Mouse (Mus musculus) hindbrain, embryonic 14.5 days (tissue): ENCODE results near the gene Stk38. TPM values are rescaled to one million over a fixed set of nuclear protein-coding genes. Genes with fewer than 3 reads are reported as not detected.

ENCODE experiments used
- ATAC-seq: fragments of 200-750 bp; cut with Nextera tagmentation; 2 replicates; pipeline ENCODE4 v1.8.0; 2017; ENCODE audit warnings: moderate number of reproducible peaks, mild to moderate bottlenecking, moderate TSS enrichment, moderate library complexity; ENCODE audit not compliant: low FRiP score
- DNase-seq: peaks from one replicate; pipeline ENCODE4 v3.0.0-alpha.2; 2015; ENCODE audit warnings: low spot score
- H3K27ac ChIP-seq: fragments of 300-500 bp; sonication (generic); 2 replicates; pipeline ENCODE4 v1.5.1; 2014; ENCODE audit warnings: mild to moderate bottlenecking, moderate library complexity
- H3K27me3 ChIP-seq: fragments of 300-500 bp; sonication (generic); 2 replicates; pipeline ENCODE4 v1.6.1; 2014; ENCODE audit warnings: mild to moderate bottlenecking, low read length, mixed read lengths; ENCODE audit not compliant: control insufficient read depth, insufficient read depth
- H3K36me3 ChIP-seq: fragments of 300-500 bp; sonication (generic); replicated peaks from 2 replicates; pipeline ENCODE4 v1.6.1; 2014; ENCODE audit not compliant: control insufficient read depth, insufficient read depth
- H3K4me1 ChIP-seq: fragments of 300-500 bp; sonication (generic); replicated peaks from 2 replicates; pipeline ENCODE4 v1.6.1; 2014; ENCODE audit warnings: antibody characterized with exemption, low read length, mixed read lengths; ENCODE audit not compliant: control insufficient read depth, insufficient read depth
- H3K4me2 ChIP-seq: fragments of 300-500 bp; sonication (generic); replicated peaks from 2 replicates; pipeline ENCODE4 v1.6.1; 2014; ENCODE audit warnings: mild to moderate bottlenecking, moderate library complexity
- H3K4me3 ChIP-seq: fragments of 300-500 bp; sonication (generic); replicated peaks from 2 replicates; pipeline ENCODE4 v1.5.1; 2014; ENCODE audit warnings: mild to moderate bottlenecking, low read length
- H3K9ac ChIP-seq: fragments of 300-500 bp; sonication (generic); 2 replicates; pipeline ENCODE4 v1.6.1; 2014
- H3K9me3 ChIP-seq: fragments of 300-500 bp; sonication (generic); 2 replicates; pipeline ENCODE4 v1.6.1; 2016; ENCODE audit warnings: low read length; ENCODE audit not compliant: control insufficient read depth
- WGBS: fragments of 180-500 bp; shearing (Covaris S2); extraction: QIAGEN DNeasy Blood & Tissue Kit; methylation state at CpG from one replicate; pipeline ENCODE4 v1.1.7; 2014; 5-methylcytosine and 5-hydroxymethylcytosine counted together
- polyA plus RNA-seq: library from polyadenylated mRNA; unstranded; fragments of >200 nt; fragmentation: Nextera tagmentation; extraction: Ambion mirVana; gene quantifications from 2 replicates; pipeline ENCODE4 v1.2.1, GENCODE M21; 2014

Gene Stk38
- polyA plus RNA-seq: 75.6 and 85.0 TPM in 2 replicates

DNA sequence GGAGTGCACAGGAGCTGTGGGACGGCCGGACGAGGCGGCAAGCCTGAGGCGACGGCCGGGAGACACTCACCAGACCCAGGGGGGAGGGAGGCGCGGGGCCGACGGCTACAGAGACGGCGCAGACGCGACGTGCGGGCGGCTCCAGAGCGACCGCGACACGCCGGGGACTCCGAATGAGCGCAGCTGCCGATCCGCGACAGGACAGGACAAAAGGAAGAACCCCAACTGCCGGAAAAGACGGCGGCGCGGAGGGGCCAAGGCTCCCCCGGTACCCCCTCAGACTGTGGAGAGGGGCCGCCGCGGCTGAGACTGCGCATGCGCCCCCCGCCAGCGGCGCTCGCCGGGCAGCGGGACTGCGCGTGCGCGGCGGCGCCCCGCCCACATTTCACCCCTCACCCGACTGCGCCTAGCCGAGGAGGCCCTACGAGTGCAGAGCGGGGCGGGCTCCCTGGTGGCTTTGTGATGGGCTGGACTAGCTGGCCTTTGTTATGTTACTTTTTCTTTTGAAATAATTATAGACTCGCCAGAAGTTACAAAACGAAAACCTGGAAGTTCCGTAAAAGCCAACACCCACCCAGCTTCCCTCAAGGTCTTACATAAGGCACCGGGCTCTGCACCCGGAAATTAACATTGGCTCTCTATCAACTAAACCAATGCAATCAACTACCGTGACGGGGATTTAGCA, at the start of gene Stk38:
Gene Stk38 (minus strand): TSS at position 355 of the 685 bp plus-strand sequence.
- Histone ChIP-seq H3K27ac (peak within 1 kb of the TSS; percentile 93), H3K4me2 (peak within 1 kb of the TSS; percentile 82), H3K4me3 (peak within 1 kb of the TSS; percentile 72), H3K9ac (peak within 1 kb of the TSS; percentile 95), H3K27me3 (no peaks in the 10 kb centered on the region), H3K9me3 (no peaks in the 10 kb centered on the region), H3K36me3 (no peaks in the 10 kb centered on the region), H3K4me1 (peaks cover 22% of the 10 kb centered on the region)
- DNase-seq (peak; percentile 88), ATAC-seq (peak; percentile 91)
- WGBS: under 1% methylated on average over 56 of the region's 65 CpGs

DNA sequence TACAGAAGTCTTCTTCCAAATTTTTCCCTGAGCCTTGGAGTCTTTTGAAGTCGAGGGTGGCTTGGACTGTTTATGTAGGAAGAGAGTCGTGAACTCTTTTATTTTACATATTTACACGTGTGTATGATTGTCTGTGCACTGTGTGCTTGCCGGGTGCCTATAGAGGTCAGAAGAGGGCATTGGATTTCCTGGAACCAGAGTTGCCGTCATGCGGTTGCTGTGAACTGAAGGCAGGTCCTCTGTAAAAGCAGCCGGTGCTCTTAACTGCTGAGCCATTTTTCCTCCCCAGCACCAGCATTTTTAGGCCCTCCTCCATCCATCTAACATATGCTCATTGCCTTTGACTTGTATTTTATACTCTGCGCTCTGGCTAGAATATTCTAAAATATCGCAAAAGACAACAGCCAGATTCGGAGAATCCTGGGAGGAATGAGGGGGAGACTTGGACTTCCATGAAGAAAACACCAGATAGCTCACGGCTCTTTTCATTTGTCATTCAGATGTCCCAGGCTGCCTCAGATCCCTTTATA, 49.6 kb upstream of the Stk38 start:
- WGBS: 83% methylated on average over 11 of the region's 11 CpGs
- no peak overlapping the region for H3K27ac ChIP-seq
- no peak for DNase-seq

DNA sequence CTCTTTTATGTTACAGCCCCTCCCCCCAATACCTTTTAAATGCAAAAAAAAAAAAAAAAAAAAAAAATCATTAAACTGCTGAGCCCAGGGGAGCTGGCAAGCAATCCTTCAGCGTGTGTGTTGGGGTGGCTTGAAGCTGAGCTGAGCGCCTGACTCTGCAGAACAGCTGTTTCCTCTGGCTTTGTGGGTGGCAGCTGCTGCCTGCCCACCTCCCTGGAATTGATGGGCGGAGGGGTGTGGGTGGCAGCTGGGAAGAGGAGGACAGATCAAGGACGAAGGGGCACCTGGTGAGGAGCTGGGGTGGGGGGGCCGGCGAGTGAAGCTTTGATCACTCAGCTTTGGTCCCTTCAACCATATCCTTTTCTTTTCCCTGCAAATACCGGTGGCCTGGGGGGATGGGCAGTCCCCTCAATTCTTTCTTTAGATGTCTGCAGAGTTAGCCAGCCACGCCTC, 48.9 kb upstream of the Stk38 start:
- Histone ChIP-seq H3K9me3 (no peaks in the 10 kb centered on the region), H3K27ac (no peak overlapping the region), H3K27me3 (no peaks in the 10 kb centered on the region), H3K9ac (no peak overlapping the region), H3K4me3 (no peak overlapping the region), H3K4me1 (peaks cover 20% of the 10 kb centered on the region), H3K4me2 (no peak overlapping the region), H3K36me3 (no peaks in the 10 kb centered on the region)
- DNase-seq (no peak), ATAC-seq (no peak)
- 1% methylated on average over 8 of the region's 8 CpGs for WGBS

More for the DNA sequence above, 49.6 kb upstream of the Stk38 start:
- H3K4me3 ChIP-seq: no peak overlapping the region
- no peak for ATAC-seq
- H3K9ac ChIP-seq: no peak overlapping the region
- H3K4me1 ChIP-seq: peaks cover 24% of the 10 kb centered on the region
- no peak overlapping the region for H3K4me2 ChIP-seq
- H3K36me3 ChIP-seq: no peaks in the 10 kb centered on the region
- no peaks in the 10 kb centered on the region for H3K27me3 ChIP-seq
- no peaks in the 10 kb centered on the region for H3K9me3 ChIP-seq

DNA sequence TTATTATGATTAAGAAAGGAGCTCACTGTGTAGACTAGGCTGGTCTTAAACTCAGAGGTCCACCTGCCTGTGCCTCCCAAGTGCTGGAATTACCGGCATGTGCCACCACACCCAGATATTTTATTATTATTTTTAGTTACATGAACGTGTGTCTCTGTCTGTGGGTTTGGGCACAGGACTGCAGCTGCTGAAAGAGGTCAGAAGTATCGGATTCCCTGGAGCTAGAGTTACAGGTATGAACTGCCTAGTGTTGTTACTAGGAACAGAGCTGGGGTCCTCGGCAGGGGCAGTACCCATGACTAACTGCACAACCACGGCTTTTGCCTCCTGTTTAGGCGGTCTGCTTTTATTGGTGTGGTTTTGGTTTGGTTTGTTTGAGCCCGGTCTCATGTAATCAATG, 48.4 kb upstream of the Stk38 start:
- no peaks in the 10 kb centered on the region for H3K27me3 ChIP-seq
- H3K9me3 ChIP-seq: no peaks in the 10 kb centered on the region
- ATAC-seq (no peak), DNase-seq (no peak)
- H3K4me2 ChIP-seq: no peak overlapping the region
- no peak overlapping the region for H3K27ac ChIP-seq
- no peak overlapping the region for H3K9ac ChIP-seq
- H3K4me1 ChIP-seq: peaks cover 20% of the 10 kb centered on the region
- WGBS: 34% methylated on average over 7 of the region's 7 CpGs
- no peak overlapping the region for H3K4me3 ChIP-seq
- no peaks in the 10 kb centered on the region for H3K36me3 ChIP-seq

DNA sequence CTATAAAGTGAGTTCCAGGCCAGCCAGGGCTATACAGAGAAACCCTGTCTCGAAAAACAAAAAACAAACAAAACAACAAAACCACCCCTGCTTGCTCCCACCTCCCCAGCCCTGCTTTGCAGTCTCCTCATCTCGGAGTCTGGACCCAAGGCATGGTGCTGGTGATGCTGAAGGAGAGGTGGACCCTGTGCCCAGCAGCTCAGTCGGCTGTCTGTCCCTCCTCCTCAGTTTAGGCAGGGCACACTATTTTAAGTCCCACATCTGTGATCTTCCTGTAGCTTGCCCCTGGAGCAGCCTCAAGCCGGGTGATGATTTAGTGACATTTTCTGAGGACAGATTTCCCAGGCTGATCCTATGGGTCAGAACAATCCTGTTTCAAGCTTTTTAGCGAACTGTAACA, 47.8 kb upstream of the Stk38 start:
- H3K27ac ChIP-seq: no peak overlapping the region
- H3K27me3 ChIP-seq: no peaks in the 10 kb centered on the region
- no peaks in the 10 kb centered on the region for H3K36me3 ChIP-seq
- no peak for DNase-seq
- no peak for ATAC-seq
- H3K9ac ChIP-seq: no peak overlapping the region
- 68% methylated on average over 5 of the region's 5 CpGs for WGBS
- H3K9me3 ChIP-seq: no peaks in the 10 kb centered on the region
- no peak overlapping the region for H3K4me2 ChIP-seq
- no peak overlapping the region for H3K4me3 ChIP-seq
- H3K4me1 ChIP-seq: peaks cover 21% of the 10 kb centered on the region

DNA sequence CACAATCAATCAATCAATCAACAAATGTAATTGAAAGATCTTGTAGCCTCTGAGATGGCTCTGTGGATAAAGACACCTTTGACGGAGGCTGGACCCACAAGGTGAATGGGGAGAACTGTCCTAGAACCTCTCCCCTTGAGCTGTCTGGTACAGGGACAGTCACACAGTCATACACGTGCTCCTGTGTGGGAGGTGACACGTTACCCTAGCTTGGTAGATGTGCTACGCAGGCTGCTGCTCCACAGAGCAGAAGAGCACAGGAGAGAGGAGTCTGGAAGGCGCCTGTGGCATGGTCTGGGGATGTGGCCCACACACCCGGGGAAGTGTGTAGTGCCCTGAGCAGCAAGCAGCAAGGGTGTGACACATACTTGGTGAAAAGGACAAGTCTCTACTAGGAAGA, 46.6 kb upstream of the Stk38 start:
- ATAC-seq (no peak), DNase-seq (no peak)

DNA sequence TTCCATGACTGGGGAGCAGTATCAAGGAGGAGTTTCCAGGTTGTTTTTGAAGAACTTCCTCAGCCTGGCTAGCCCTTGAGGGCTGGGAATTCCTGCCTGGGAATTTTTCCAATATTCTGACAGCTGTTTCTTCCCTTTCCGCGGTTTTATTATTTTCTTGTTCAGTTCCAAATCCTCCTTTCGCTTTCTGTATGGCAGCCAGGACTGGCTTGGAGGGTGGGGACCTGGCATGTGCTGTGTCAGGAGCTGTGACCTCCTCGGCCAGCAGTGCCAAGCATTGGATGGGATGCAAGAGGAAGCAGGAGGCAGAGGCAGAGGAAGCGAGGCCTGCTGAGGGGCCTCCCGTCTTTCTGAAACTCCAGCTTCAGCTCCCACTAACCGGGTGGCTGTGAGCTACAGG, 46.0 kb upstream of the Stk38 start:
- WGBS: 71% methylated on average over 7 of the region's 7 CpGs
- H3K4me3 ChIP-seq: no peak overlapping the region

More for the DNA sequence above, 46.6 kb upstream of the Stk38 start:
- no peak overlapping the region for H3K9ac ChIP-seq
- H3K9me3 ChIP-seq: no peaks in the 10 kb centered on the region
- H3K4me2 ChIP-seq: no peak overlapping the region
- peaks cover 23% of the 10 kb centered on the region for H3K4me1 ChIP-seq
- H3K27ac ChIP-seq: no peak overlapping the region
- no peak overlapping the region for H3K4me3 ChIP-seq
- 85% methylated on average over 6 of the region's 6 CpGs for WGBS
- H3K36me3 ChIP-seq: no peaks in the 10 kb centered on the region
- no peaks in the 10 kb centered on the region for H3K27me3 ChIP-seq

DNA sequence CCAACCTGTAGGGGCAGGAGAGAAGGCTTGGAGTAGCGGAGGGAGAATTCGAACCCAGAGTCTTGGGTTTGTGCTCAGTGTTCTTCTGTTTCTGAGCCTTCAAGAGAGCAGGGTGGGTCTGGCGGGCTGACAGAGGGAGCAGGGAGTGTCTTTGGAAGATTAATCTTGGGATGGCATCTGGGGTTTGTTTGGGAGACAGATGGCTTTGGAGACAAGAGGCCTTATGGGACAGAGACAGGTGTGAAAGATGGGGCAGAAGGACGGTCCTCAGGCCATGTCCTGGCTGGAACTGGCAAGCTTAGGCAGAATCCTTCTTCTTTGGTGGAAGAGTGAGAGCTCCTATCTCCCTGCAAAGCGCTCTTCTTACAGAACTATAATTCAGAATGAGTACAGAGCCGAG, 45.3 kb upstream of the Stk38 start:
- Histone ChIP-seq H3K36me3 (0 out of 2 replicates have a peak, but pooled peaks cover 2% of the 10 kb centered on the region), H3K27me3 (no peaks in the 10 kb centered on the region), H3K4me2 (no peak overlapping the region), H3K27ac (no peak overlapping the region), H3K4me3 (no peak overlapping the region), H3K4me1 (peaks cover 15% of the 10 kb centered on the region), H3K9me3 (no peaks in the 10 kb centered on the region), H3K9ac (no peak overlapping the region)
- DNase-seq (no peak), ATAC-seq (no peak)
- 78% methylated on average over 6 of the region's 6 CpGs for WGBS

More for the DNA sequence above, 46.0 kb upstream of the Stk38 start:
- H3K36me3 ChIP-seq: no peaks in the 10 kb centered on the region
- no peak overlapping the region for H3K4me2 ChIP-seq
- ATAC-seq: no peak
- no peak for DNase-seq
- no peaks in the 10 kb centered on the region for H3K9me3 ChIP-seq
- H3K4me1 ChIP-seq: peaks cover 23% of the 10 kb centered on the region
- no peak overlapping the region for H3K9ac ChIP-seq
- H3K27ac ChIP-seq: no peak overlapping the region
- H3K27me3 ChIP-seq: no peaks in the 10 kb centered on the region

DNA sequence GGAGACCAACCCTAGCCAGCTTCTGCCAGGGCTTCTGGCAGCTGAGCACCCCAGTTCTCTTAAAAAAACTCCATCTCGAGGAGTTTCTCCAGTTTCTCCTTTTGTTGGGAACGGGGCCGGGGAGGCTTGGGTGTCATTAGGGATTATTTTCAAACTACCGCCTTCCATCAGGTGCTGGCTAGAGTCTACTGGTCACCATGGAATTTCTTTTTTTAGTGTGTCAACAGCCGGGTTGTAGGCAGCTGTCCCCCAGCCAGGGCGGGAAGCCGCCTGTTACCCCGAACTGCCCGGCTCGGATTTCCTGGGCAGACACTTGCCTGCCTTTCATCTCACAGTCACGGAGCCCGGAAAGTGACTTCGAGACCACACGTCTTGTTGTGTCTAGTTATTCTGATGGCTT, 43.0 kb upstream of the Stk38 start:
- 0 out of 2 replicates have a peak, but pooled peaks cover 3% of the 10 kb centered on the region for H3K4me1 ChIP-seq
- H3K4me3 ChIP-seq: no peak overlapping the region
- no peaks in the 10 kb centered on the region for H3K27me3 ChIP-seq
- H3K9me3 ChIP-seq: no peaks in the 10 kb centered on the region
- DNase-seq (no peak), ATAC-seq (no peak)
- H3K9ac ChIP-seq: no peak overlapping the region
- H3K36me3 ChIP-seq: peaks cover 23% of the 10 kb centered on the region
- no peak overlapping the region for H3K27ac ChIP-seq
- 68% methylated on average over 14 of the region's 14 CpGs for WGBS
- no peak overlapping the region for H3K4me2 ChIP-seq
